Mouse (Mus musculus) adrenal gland, adult 8-10 months (tissue): ENCODE results near the gene Adamts6. TPM values are rescaled to one million over a fixed set of nuclear protein-coding genes. Genes with fewer than 3 reads are reported as not detected.

Experiments used
- DNase-seq: peaks from one replicate; pipeline ENCODE4 v3.0.0; 2022
- total RNA-seq, 4 experiments: library from RNA; stranded (reverse); gene quantifications; 2 replicates each; pipeline ENCODE4 v1.2.4; 2022

Adamts6 gene
- total RNA-seq, 4 experiments from 2014 or later = 1.5 to 10.0 (median 5.5) TPM

DNA sequence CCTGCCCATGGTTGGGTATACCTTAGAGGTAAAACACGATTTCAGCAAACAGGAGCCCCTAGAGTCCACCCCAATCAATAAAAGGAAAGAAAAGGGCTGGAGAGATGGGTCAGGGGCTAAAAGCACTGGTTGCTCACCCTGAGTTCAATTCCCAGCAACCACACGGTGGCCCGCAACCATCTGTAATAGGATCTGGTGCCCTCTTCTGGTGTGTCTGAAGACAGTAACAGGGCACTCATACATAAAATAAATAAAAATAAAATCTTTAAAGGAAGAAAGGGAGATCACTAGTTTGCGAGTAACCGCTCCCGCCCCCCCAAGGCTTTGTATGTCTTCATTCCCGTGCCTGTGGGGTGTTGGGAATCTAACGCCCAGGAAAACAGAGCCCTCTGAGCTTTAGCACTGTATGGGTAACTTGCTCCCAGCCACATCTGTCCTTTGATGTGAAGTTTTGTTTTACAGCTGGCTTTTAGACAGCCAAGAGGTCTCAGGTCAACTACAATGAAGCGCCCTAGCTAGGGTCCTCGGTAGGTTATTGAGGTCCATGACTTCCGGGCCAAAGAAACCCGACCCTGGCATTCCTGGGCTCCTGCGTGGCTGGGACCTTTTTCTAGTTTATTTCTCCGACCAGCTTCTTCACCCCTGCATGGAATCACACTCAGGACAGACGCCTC, 230.1 kb downstream of the Adamts6 start:
- no peak for DNase-seq

DNA sequence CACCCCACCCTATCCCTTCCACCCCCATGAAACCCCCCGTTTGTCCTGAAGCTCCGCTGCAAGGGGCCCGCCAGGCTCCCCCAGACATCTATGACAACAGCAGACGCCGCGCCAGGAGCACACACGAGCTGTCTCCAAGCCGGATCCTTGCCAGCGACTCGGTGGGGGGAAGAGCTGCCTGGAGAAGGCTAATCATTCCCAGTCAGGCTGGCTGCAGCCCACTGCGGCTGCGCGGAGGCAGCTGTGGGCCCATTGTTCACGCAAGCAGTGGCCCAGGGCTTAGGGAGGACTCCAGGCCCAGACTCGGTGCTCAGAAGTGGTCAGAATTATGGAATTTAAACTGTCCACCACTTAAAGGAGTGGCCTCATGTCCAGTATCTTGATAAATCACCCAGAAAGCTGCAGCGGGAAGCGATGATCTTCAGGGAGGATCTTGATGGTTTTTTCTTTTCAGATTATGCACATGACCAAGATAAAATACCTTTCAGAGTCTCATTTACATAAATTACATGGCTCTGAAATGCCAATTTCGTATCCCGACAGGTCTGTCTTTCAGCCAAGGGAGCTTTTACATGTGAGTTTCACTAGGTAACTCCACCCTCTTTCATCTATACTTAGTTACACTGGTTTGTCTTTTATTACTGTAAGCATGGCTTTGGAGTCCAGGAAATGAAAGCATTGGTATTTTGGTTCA, 230.8 kb downstream of the Adamts6 start:
- DNase-seq = peak; percentile 76

DNA sequence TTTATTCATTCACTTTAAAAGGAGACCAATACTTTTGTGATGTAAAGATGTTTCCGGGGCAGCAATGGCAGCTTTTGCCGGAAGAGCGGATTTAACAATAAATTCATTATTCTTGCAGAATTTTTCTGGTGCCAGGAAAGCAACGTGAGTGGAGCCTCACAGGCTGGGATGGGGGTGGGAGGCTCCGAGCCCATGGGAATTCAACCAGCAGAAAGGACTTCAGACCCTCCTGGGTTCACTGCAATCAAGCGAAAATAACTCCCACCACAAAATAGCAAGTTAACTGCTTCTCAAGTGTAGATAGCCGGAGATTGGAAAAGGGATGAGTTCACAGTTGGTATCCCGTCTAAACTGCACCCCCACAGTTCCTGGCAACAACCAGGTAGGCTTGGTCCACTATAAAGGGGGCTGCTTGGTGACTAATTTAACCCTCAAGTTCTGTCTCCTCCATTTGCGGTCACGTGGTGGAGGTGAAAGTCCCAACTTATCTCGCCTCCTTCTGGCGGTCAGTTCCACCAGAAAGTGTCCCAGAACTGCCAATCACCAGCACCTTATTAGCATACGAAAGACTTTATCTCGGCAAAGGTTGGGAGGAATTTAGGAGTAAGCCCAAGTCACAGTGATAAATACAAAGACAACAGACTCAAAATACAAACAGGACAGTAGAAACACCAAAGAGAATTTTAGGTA, 231.5 kb downstream of the Adamts6 start:
- DNase-seq = no peak

DNA sequence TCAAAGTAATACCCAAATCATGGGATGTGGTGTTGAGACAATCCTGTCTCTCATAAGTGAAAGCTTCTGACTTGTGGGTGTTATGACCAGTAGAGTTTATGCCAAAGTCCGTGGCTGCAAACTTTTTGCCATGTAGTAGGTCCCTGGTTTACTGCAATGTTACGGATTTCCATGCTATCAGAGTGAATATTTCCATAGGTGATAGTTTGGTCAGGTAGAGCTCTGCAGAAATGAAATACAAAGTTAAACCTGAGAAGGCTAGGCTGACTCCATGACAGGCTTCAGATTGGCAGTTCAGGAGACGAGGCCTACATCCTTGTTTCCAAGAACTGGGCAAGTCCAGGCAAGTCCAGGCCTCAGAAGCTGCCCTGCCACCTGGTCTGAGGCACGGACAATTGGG, 232.3 kb downstream of the Adamts6 start:
- no peak for DNase-seq

DNA sequence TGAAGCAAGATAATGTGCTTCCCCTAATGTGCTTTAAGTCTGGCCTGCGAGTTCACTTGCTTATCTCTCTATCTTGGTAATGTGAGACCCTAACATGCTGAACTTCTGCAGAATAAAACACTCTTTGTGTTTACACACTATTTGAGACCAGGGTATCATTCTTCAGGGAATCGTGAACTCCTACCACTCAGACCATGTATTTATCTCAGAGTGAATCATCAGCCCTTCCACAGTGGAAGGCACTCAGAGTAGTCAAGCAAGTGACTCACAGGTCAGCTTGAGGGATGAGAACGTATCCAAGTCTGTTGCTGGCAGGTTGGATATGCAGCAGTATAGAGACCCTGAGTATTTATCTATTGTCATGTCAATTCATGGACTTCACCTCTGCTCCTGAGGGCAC, 232.8 kb downstream of the Adamts6 start:
- DNase-seq = no peak

DNA sequence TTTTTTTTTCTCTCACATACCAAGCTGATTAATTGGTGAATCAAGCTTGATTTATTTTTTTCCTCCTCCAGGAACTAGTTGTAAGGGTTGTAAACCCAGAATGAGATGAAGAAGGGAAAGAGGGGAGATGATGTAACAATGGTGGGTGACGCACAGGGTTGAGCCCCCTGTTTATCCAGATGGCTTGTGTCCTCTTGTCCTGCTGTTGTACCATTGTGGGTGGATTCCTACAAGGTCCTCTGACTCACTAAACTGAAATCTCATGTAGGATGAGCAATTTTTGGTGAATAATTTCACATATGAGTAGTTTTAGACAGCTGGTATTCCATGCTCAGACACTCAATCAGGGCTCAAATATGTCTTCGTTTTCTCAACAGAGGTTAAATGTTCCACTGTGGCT, 233.9 kb downstream of the Adamts6 start:
- no peak for DNase-seq

DNA sequence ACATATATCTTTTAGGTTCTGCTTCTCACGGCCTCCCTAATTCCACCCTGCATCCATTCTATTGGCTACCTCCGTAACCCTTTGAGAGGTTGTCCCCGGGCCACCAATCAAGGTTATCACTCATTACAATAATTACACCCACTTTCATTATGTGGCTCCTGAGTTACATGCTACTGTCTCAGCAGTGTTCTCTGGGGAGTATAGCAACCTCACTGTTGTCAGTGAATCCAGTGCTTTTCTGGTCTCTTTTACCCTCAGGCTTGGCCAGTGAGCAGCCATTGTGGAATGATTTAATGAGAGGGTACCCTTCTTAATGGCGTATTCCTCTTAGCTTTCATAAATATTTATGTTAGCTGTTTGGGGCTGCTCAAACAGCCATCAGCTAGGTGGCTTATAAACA, 238.0 kb downstream of the Adamts6 start:
- DNase-seq = no peak

DNA sequence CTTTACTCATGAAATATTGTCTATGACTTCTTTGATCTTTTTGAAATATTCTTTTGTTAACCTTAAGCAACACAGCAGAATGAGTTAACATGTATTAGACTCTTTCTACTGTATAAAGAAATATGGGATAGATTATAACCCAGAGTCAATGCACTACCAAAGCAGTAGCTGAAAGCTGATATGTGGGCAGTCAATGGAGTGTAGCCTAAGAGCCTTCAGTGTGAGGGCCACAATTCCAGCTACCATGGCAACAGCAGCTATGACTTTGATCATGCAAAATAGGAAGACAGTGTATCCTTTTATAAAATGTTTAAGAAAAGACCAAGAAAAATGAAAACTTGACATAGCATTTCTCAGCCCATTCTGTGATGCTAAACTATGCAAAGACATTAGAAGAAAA, 241.6 kb downstream of the Adamts6 start:
- DNase-seq = no peak

DNA sequence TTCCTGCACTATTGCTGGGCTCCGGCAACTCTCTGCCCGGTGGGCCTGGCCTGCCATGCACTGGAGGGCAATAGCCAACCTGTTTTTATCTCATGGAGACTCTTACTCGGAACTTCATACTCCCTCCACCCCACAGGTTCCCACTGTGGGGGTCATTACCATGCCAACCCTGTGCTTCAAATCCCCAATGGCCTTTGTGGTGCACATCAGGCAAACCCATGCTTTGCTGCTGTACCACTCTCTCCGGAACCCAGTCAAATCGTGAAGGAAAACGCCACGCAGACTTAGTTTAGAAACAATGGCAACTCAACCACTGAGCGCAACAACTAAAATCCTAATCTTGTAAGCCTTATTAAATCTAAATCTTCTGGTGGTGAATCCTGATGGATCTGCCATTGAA, 244.2 kb downstream of the Adamts6 start:
- no peak for DNase-seq

DNA sequence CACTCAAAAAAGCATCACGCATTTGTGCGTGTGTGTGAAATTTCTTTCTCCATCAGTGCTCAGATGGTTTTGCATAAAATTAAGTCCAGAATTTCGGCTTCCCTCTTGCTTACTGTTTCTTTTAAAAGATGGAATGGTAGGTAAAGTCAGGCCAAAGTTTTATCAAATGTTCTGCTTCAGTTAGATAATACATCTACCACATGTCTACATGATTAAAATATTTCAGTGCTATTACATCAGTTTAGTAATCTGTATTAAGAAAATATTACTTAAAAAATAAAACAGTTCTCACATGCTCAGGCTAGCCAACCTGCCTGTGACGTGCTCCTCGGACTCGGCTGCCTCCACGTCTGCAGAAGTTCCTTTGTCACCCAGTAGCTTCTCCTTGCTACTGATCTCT, 245.1 kb downstream of the Adamts6 start:
- no peak for DNase-seq

DNA sequence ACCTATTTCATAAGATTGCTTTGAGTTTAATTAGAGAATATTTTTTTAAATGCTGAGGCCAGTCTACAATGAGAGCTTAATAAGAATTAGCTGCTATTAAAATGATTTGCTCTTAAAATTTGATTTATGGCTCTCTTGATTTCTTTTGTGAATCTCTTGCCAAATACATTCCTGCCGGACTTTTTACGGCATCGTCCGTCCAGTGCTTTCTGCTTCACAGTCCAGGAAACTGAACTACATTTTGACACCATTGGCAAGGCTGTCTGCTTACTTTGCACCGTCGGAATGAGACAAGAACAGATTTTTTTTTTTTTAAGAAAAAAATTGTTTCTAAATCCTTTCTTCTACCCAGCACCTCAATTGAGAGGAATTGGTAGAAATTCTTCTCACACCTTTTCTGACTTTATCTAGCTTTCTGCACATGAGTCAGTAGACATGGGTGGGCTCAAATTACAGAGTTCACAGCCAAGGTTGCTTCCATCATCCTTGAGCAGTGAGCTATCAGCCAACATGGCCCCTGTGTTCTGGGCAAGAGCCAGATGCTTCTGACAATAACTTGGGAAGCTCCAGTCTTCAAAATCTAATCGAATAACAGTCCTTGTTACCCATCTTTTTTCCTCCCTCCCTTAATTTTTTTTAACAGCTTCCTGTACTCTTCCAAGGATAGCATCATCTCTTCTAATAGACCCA, 246.3 kb downstream of the Adamts6 start:
- DNase-seq = no peak

DNA sequence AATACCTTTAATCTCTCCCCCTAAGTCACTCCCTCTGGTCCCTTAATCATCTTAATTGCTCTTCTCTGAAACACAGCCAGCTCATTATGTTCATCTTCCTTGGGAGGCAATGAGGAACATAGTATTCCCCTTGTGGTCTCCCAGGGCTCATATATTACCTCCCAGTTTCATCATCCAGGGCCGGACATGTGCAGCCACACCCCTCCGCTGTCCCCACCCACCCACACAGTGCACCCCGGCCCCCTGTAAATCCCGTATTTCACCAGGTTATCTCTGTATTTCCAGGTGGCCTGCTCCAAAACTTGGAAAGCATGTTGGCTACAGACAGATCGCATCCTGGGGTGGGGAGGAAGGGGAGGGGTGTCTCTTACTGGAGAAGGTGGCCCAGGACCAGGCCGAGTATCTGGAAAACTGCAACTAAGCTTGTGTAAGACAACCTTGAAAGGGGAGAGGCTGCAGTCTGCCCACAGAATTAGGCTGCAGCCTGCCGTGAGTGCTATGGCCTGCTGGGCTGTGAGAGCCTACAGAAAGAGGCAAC, 253.3 kb downstream of the Adamts6 start:
- no peak for DNase-seq

DNA sequence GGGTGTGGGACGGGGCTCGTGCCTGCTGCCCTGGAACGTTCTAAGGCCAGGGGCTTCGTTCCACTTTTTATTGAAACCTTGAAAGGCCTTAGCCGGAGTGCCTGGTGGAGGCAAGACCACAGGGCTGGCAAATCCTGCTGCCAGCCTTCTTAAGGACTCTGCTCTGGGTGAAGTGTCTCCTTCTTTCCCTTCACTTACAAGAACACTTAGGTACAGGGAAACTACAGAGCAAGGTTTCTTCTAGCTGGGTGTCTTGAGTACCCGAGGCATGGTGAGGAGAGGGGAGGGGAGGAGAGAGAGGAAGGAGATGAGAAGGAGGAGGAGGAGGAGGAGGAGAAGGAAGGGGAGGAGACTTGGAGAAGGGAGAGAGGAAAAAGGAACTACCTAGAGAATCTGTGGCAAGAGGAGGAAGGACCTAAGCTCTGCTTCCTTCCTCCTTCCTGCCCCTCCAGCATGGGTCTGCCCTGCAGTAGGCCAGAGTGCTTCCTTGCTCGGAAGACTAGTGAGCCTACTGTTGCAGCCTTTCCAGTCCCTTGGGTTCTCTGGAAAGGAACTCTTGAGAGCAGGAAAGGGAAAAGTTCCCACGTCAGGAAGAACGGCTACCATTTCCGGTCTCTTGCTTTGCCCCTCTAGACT, 254.6 kb downstream of the Adamts6 start:
- no peak for DNase-seq

DNA sequence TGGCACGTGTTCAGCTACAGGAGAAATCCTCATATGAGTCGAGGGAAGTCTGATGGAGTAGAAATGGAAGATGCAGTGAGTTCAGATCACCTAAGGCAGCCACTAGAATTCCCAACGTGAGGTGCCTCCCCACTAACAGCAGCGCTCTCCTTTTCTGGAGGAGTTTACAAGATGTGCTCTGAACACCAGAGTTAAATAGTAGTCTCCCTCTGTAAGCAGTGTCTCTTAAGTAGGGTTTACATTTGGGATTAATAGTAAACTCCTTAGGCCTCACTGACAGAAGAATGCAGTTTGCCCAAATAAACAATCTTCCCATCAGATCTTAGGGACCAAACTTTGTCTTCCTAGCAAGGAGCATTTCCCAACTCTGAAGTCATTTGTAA, 255.1 kb downstream of the Adamts6 start:
- no peak for DNase-seq

Other genes starting within 250 kb of the Adamts6 start
- gene Nln, start 178.2 kb upstream of the Adamts6 start, total RNA-seq = 10 to 100 TPM; 14.4 to 19.6 (median 16.5) TPM
- 1 to 10 TPM; 3.9 to 9.4 (median 6.1) TPM for gene Sgtb, start 178.1 kb upstream of the Adamts6 start, total RNA-seq
- 10 to 100 TPM; 60.2 to 76.6 (median 62.1) TPM for gene Trappc13, start 109.4 kb upstream of the Adamts6 start, total RNA-seq
- 10 to 100 TPM; 19.9 to 23.3 (median 22.0) TPM for gene Trim23, start 109.0 kb upstream of the Adamts6 start, total RNA-seq
- 1 to 10 TPM in 3 of 4 experiments, under 1 TPM in 1; 0.80 to 2.4 (median 1.4) TPM for gene Cenpk, start 59.2 kb upstream of the Adamts6 start, total RNA-seq
- 10 to 100 TPM; 12.2 to 15.9 (median 13.9) TPM for gene Ppwd1, start 59.0 kb upstream of the Adamts6 start, total RNA-seq